Mouse (Mus musculus) hindbrain, embryonic 11.5 days (tissue): ENCODE data around the gene Umps. TPM values are rescaled to one million over a fixed set of nuclear protein-coding genes. Genes with fewer than 3 reads are reported as not detected.

Source experiments
- ATAC-seq: fragments of 200-750 bp; cut with Nextera tagmentation; 2 replicates; pipeline ENCODE4 v1.8.0; 2017; ENCODE audit warnings: mild to moderate bottlenecking, moderate TSS enrichment, moderate library complexity; ENCODE audit not compliant: low FRiP score
- DNase-seq: peaks from one replicate; pipeline ENCODE4 v3.0.0-alpha.2; 2015; ENCODE audit warnings: low spot score
- H3K27ac ChIP-seq: fragments of 300-500 bp; sonication (generic); 2 replicates; pipeline ENCODE4 v1.5.1; 2014; ENCODE audit warnings: mild to moderate bottlenecking, low read depth, low read length
- H3K27me3 ChIP-seq: fragments of 300-500 bp; sonication (generic); 2 replicates; pipeline ENCODE4 v1.6.1; 2014; ENCODE audit warnings: mild to moderate bottlenecking, low read length, moderate library complexity, mixed read lengths; ENCODE audit not compliant: control insufficient read depth, insufficient read depth
- H3K36me3 ChIP-seq: fragments of 300-500 bp; sonication (generic); 2 replicates; pipeline ENCODE4 v1.6.1; 2014; ENCODE audit warnings: mild to moderate bottlenecking, low read length, moderate library complexity, mixed read lengths; ENCODE audit not compliant: control insufficient read depth, insufficient read depth
- H3K4me1 ChIP-seq: fragments of 300-500 bp; sonication (generic); replicated peaks from 2 replicates; pipeline ENCODE4 v1.6.1; 2014; ENCODE audit warnings: low read length, mixed read lengths; ENCODE audit not compliant: control insufficient read depth, insufficient read depth
- H3K4me2 ChIP-seq: fragments of 300-500 bp; sonication (generic); replicated peaks from 2 replicates; pipeline ENCODE4 v1.6.1; 2014; ENCODE audit warnings: mild to moderate bottlenecking, low read depth, low read length
- H3K4me3 ChIP-seq: fragments of 300-500 bp; sonication (generic); 2 replicates; pipeline ENCODE4 v1.5.1; 2014; ENCODE audit warnings: low read depth, low read length
- H3K9ac ChIP-seq: fragments of 300-500 bp; sonication (generic); 2 replicates; pipeline ENCODE4 v1.6.1; 2014; ENCODE audit warnings: low read depth, low read length
- H3K9me3 ChIP-seq: fragments of 300-500 bp; sonication (generic); 2 replicates; pipeline ENCODE4 v1.6.1; 2016; ENCODE audit warnings: low read length; ENCODE audit not compliant: control insufficient read depth
- WGBS: fragments of 180-500 bp; shearing (Covaris S2); extraction: QIAGEN DNeasy Blood & Tissue Kit; methylation state at CpG from one replicate; pipeline ENCODE4 v1.1.7; 2014; 5-methylcytosine and 5-hydroxymethylcytosine counted together
- polyA plus RNA-seq: library from polyadenylated mRNA; unstranded; fragments of >200 nt; fragmentation: Nextera tagmentation; extraction: Ambion mirVana; gene quantifications from 2 replicates; pipeline ENCODE4 v1.2.1, GENCODE M21; 2014

Umps gene
- polyA plus RNA-seq, 1 experiment from 2014 or later = 55.5 TPM

DNA sequence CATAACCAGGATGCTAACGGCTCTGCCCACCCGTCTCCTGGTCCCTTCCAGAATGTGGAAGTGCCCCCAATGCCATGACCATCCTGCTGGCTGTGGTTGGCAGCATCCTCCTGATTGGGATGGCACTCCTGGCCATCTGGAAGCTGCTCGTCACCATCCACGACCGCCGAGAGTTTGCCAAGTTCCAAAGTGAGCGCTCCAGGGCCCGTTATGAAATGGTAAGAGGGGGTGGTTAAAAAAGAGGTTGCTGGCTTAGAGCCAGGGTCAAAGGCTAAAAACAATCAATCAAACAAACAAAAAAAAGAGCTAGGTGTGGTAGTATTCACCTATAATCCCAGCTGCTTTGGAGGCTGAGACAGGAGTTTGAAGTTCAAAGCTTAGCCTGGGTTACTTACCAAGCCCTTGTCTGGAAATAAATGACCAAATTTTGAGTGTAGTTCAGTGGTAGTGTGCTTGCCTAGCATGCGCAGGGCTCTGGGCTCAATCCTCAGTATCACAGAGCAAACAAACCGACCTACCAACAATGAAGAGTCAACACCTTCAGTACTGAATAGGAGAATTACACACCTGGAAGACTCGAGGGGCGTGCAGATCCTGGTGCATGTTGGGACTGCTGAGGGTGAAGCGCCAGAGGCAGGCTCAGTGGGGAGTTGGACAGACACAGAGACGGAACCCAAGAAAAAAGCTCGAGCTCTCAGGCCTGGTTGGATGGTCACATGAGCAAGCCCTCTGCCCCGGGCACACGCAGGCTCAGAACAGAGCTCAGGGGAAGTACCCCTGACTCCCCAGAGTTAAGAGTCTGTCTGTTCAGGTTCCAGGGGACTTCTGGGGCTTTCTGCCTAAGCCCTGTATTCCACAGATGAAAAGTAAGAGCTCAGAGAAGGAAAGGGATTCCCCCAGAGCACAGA is 18.9 kb downstream of the Umps start:
- Histone ChIP-seq H3K4me1 (no peaks in the 10 kb centered on the region), H3K9ac (no peak overlapping the region), H3K4me3 (no peak overlapping the region), H3K36me3 (no peaks in the 10 kb centered on the region), H3K4me2 (no peak overlapping the region), H3K9me3 (no peaks in the 10 kb centered on the region), H3K27ac (no peak overlapping the region), H3K27me3 (no peaks in the 10 kb centered on the region)
- DNase-seq (no peak), ATAC-seq (no peak)
- 87% methylated on average over 17 of the region's 17 CpGs for WGBS

DNA sequence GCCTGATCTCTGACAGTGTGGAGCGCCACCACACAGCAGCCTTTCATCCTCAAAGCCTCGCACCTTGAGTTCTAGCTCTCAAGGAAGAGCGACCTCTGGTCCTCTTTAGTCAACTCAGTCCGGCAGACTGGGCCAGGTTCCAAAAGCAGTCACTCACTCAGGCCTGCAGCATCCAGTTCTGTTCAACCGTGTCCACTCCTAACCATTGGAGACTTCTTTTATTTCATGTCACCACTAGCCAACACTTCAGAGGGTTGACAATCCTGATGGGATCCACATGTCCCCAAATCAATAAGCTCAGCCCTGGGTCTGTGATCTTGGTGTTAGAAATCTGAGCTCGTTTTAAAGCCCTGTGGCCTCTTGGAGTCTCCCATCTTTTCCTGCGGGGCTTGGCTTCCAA is 20.8 kb downstream of the Umps start:
- Histone ChIP-seq H3K27me3 (no peaks in the 10 kb centered on the region), H3K9ac (no peak overlapping the region), H3K36me3 (no peaks in the 10 kb centered on the region), H3K27ac (no peak overlapping the region), H3K4me3 (no peak overlapping the region), H3K4me2 (no peak overlapping the region), H3K9me3 (no peaks in the 10 kb centered on the region), H3K4me1 (no peaks in the 10 kb centered on the region)
- WGBS = 69% methylated on average over 7 of the region's 7 CpGs
- ATAC-seq (no peak), DNase-seq (no peak)

DNA sequence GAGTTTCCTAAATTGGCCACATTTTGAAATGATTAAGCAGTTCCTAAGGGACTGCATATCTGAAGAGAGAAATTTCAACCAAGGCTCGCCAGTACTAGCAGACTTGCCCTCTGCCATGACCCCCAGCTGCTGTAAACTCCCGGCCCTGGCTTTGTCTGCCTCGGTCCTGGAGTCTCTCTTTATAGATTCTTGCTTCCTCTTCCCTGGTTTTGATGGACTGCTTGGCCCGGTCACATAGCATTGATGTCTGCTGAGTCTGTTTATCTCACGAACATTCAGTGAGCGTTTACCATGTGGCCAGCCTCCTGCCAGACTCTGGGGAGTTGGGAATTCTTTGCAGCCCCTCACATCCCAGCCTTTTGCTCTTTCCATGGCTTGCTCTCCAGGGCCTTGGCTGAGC is 22.1 kb downstream of the Umps start:
- 43% methylated on average over 6 of the region's 6 CpGs for WGBS
- DNase-seq = peak; percentile 18
- no peaks in the 10 kb centered on the region for H3K9me3 ChIP-seq
- H3K27ac ChIP-seq = peak overlapping the region; percentile 39; the same call in 1 of the 2 replicates
- H3K4me3 ChIP-seq = no peak overlapping the region
- no peaks in the 10 kb centered on the region for H3K4me1 ChIP-seq
- no peak overlapping the region for H3K9ac ChIP-seq
- no peaks in the 10 kb centered on the region for H3K36me3 ChIP-seq
- H3K4me2 ChIP-seq = no peak overlapping the region
- H3K27me3 ChIP-seq = no peaks in the 10 kb centered on the region
- no peak for ATAC-seq

DNA sequence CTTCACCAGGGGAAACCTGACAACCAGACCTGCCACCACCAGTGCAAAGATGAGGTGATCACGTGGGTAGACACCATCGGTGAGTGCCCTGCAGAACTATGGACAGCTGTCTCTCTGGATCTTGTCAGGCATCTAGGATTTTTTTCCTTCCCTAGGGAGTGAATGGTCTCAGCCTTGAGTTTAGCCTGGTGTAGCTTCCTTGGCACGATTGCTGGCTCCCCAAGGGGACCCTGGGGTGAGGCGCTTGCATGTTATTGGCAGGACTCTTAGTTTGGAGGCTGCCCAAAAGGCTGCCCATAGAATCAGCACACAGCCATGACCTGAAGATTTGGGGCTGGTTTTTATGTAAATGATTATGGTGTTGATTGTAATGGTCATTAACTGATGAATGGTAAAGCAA is 22.7 kb downstream of the Umps start:
- Histone ChIP-seq H3K4me1 (no peaks in the 10 kb centered on the region), H3K9me3 (no peaks in the 10 kb centered on the region), H3K27me3 (no peaks in the 10 kb centered on the region), H3K4me3 (no peak overlapping the region), H3K27ac (no peak overlapping the region), H3K9ac (no peak overlapping the region), H3K36me3 (no peaks in the 10 kb centered on the region), H3K4me2 (no peak overlapping the region)
- DNase-seq (no peak), ATAC-seq (no peak)
- WGBS = 88% methylated on average over 4 of the region's 4 CpGs

DNA sequence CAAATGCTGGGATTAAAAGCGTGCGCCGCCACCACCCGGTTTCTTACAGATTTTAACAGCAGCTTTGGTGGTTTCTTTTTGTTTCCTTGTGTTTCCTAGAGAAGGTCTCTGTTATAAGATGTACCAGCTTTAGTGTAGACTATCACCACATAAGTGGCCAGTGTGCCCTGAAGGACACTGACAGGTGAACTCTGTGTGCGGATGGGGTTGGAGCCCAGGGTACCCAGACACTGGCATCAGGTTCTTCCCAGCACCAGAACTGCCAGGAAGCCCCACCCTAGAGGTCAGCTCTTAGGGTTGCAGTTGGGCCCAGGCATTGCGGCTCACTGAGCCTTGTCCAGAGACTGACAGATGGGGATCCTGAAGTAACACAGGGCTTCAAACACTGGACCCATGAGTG is 23.4 kb downstream of the Umps start:
- no peak for ATAC-seq
- no peak overlapping the region for H3K27ac ChIP-seq
- no peaks in the 10 kb centered on the region for H3K36me3 ChIP-seq
- 92% methylated on average over 6 of the region's 6 CpGs for WGBS
- H3K4me2 ChIP-seq = no peak overlapping the region
- no peak overlapping the region for H3K9ac ChIP-seq
- no peak for DNase-seq
- no peak overlapping the region for H3K4me3 ChIP-seq
- H3K4me1 ChIP-seq = no peaks in the 10 kb centered on the region
- no peaks in the 10 kb centered on the region for H3K27me3 ChIP-seq
- no peaks in the 10 kb centered on the region for H3K9me3 ChIP-seq

DNA sequence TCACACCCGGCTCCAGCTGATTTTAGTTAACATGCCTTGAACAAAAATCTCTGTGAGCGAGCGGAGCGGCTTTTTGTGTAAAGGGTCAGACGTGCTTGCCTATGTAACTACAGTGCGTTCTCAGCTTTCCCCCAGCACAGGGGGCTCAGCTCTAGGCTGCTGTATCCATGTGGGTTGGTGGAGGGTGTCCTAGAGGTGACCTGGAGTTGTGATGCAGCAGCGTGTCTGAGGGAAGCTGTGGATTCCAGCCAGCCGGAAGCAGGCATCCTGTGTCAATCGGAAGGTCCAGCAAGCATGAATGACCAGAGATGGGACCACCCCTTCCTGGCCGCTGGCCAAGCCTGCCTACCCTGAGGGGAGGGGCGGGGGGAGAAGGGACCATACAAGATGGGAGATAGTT is 24.5 kb downstream of the Umps start:
- WGBS = 63% methylated on average over 11 of the region's 11 CpGs

DNA sequence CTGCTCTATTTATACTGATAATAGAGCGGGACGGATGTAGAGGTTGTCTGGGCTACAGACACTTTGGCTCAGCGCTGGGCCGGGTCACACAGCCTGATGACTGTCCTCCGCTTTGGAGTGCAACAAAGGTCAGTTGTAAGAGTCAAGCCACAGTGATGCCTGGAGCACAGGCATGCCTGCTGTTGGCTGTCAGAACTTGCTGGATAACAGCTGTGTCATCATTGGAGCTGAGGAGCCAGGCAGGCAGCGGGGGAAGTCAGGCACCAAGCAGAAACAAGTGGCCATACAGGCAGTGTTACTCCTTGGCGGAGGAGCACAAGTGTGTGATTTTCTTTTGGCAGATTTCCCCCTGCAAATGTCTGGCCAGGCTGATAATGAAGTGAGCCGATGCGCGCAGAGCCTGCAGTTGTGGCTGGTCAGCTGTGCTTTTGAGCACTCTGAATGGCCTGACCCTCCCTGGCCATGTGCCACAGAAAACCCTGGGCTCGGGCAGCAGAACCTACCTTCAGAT is 25.5 kb downstream of the Umps start:
- Histone ChIP-seq H3K27me3 (no peaks in the 10 kb centered on the region), H3K4me3 (no peak overlapping the region), H3K9ac (no peak overlapping the region), H3K4me2 (no peak overlapping the region), H3K36me3 (no peaks in the 10 kb centered on the region), H3K4me1 (no peaks in the 10 kb centered on the region), H3K27ac (no peak overlapping the region), H3K9me3 (no peaks in the 10 kb centered on the region)
- DNase-seq (peak; percentile 26), ATAC-seq (no peak)
- 56% methylated on average over 11 of the region's 11 CpGs for WGBS

More for the DNA sequence above, 24.5 kb downstream of the Umps start:
- Histone ChIP-seq H3K9ac (no peak overlapping the region; the same call in 1 of the 2 replicates), H3K27ac (no peak overlapping the region), H3K4me3 (no peak overlapping the region), H3K36me3 (no peaks in the 10 kb centered on the region), H3K4me2 (no peak overlapping the region), H3K4me1 (no peaks in the 10 kb centered on the region), H3K27me3 (no peaks in the 10 kb centered on the region), H3K9me3 (no peaks in the 10 kb centered on the region)
- DNase-seq (peak; percentile 46), ATAC-seq (no peak)

DNA sequence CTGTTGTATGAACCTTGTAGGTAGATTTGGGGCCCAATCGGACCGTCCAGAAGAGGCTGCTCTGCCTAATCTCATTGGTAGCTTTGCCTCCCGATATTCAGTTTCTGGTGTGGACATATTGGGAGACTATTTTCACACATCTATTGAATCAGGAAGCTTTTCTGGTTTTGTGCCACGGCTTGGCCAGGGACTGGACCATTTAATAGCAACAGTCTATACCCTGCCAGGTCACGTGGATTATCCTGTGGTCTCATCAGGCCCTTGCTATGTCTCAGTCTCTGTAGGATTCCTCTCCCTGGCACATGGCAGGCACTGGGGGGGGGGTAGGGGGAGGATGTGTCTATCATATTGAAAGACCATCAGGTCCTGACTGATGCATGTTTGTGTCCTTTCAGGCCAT is 26.7 kb downstream of the Umps start:
- 82% methylated on average over 5 of the region's 5 CpGs for whole genome bisulfite sequencing
- no peaks in the 10 kb centered on the region for H3K4me1 ChIP-seq
- no peak overlapping the region for H3K4me3 ChIP-seq
- H3K27ac ChIP-seq = no peak overlapping the region
- no peaks in the 10 kb centered on the region for H3K36me3 ChIP-seq
- H3K9me3 ChIP-seq = no peaks in the 10 kb centered on the region
- no peak for DNase-seq
- no peak overlapping the region for H3K9ac ChIP-seq
- no peaks in the 10 kb centered on the region for H3K27me3 ChIP-seq
- no peak overlapping the region for H3K4me2 ChIP-seq
- ATAC-seq = no peak

DNA sequence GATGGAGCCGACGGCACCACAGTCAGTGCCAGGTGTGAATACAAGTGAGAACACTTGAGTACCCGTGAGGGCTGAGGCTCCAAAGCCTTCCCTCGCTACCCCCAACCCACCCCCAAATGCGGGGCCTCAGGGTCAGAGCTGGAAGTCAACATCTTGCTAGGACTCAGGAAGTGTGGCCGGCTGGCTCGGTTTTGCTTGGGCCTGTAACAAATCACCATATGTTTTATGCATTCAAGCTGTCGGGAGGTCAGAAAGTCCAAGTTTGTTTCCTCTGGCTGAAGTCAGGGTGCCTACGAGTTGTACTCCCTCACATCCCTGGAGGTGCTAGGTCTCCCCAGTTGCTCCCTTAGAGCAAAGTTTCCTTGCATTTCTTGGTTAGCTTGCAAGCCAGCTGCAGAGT is 27.2 kb downstream of the Umps start:
- no peaks in the 10 kb centered on the region for H3K9me3 ChIP-seq
- DNase-seq (no peak), ATAC-seq (no peak)
- no peak overlapping the region for H3K9ac ChIP-seq
- no peaks in the 10 kb centered on the region for H3K4me1 ChIP-seq
- H3K27me3 ChIP-seq = no peaks in the 10 kb centered on the region
- H3K4me2 ChIP-seq = no peak overlapping the region
- H3K36me3 ChIP-seq = no peaks in the 10 kb centered on the region
- 55% methylated on average over 9 of the region's 9 CpGs for WGBS
- H3K4me3 ChIP-seq = no peak overlapping the region
- H3K27ac ChIP-seq = no peak overlapping the region
